Comparison of ENCODE assay signal across 8 mouse cellular contexts in the genomic region with DNA sequence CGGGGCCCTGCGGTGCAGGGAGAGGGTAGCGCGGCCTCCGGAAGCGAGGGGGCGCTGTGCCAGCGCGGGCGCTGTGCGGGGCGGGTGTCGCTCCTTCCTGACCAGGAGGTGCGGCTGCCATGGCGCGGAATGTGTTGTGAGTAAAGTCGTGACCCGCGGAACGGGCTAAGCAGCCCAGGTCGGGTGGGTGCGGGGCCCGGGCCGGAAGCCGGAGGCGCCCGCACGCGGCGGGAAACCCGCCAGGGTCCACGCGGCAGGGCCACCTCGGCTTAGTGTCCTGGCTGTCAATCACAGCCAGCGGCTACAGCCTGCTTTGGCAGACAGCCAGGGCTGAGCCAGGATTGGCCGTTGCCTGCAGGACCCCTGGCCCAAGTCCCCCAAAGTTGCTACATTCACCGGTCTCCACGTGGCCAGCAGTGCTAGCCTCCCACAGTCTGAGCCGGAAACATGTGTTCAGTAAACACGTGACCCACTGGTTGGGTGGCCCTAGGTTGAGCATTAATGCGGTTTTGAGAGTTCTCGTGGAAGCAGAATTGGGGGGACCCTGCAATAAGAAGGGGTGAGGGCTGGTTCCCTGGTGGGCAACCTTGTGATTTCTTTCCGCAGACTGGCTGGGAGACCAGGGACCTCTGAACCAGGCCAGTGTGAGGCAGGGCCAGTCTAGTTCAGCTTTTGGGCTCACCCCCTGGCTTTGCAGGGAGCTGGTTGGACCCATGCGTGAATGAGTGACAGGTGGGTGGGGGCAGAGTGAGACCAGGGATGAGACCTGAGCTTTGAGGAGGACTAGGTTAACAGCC. TPM values are rescaled to one million over a fixed set of nuclear protein-coding genes. Genes with fewer than 3 reads are reported as not detected.
DNase-seq lines count a peak whose midpoint lies in the region; ATAC-seq and TF ChIP-seq lines count a peak whose summit lies in the region.

No protein-coding gene starts in this region.

- H3K4me1 ChIP-seq in embryonic facial prominence, embryonic 13.5 days, result peaks cover 61% of the 10 kb centered on the region
- H3K4me1 ChIP-seq in heart, adult 2 months (ENCODE audit: control insufficient read depth, insufficient read depth, low read length), result peaks cover 7% of the 10 kb centered on the region; the same call in 1 of the 2 replicates
- peaks cover 72% of the 10 kb centered on the region for H3K4me1 ChIP-seq in limb, embryonic 12.5 days (replicated peaks)
- peaks cover 16% of the 10 kb centered on the region for H3K4me1 ChIP-seq in midbrain, embryonic 14.5 days (ENCODE audit: control insufficient read depth, insufficient read depth, low read length)

- H3K36me3 ChIP-seq in embryonic facial prominence, embryonic 13.5 days, result peaks cover 13% of the 10 kb centered on the region
- H3K36me3 ChIP-seq in heart, adult 2 months (ENCODE audit: control insufficient read depth, insufficient read depth, low read length), result no peaks in the 10 kb centered on the region
- peaks cover 11% of the 10 kb centered on the region; the same call in 1 of the 2 replicates for H3K36me3 ChIP-seq in limb, embryonic 12.5 days
- H3K36me3 ChIP-seq in midbrain, embryonic 14.5 days (ENCODE audit: control insufficient read depth, insufficient read depth, low read length), result peaks cover 3% of the 10 kb centered on the region; the same call in 1 of the 2 replicates

- H3K4me2 ChIP-seq in embryonic facial prominence, embryonic 13.5 days, result peak overlapping the region; percentile 80
- H3K4me2 ChIP-seq in limb, embryonic 12.5 days, result peak overlapping the region; percentile 67
- peak overlapping the region; percentile 81 for H3K4me2 ChIP-seq in midbrain, embryonic 14.5 days (ENCODE audit: low read length)

- TF ChIP-seq POLR2A in heart, adult 2 months (IDR thresholded peaks at IDR 0.05; ENCODE audit: insufficient read depth, low read depth, low read length), result peak; percentile 45; the same call in 1 of the 2 replicates

- peak overlapping the region; percentile 97 for H3K27ac ChIP-seq in embryonic facial prominence, embryonic 13.5 days
- peak overlapping the region; percentile 95 for H3K27ac ChIP-seq in heart, adult 2 months
- peak overlapping the region; percentile 97 for H3K27ac ChIP-seq in limb, embryonic 12.5 days
- H3K27ac ChIP-seq in midbrain, embryonic 14.5 days (replicated peaks; ENCODE audit: low read depth, low read length), result peak overlapping the region; percentile 78

- peak overlapping the region; percentile 59 for H3K4me3 ChIP-seq in embryonic facial prominence, embryonic 13.5 days
- peak overlapping the region; percentile 100 for H3K4me3 ChIP-seq in heart, adult 2 months
- peak overlapping the region; percentile 61 for H3K4me3 ChIP-seq in limb, embryonic 12.5 days (replicated peaks)
- H3K4me3 ChIP-seq in midbrain, embryonic 14.5 days (replicated peaks; ENCODE audit: low read depth, low read length), result peak overlapping the region; percentile 73

- peak overlapping the region; percentile 91 for H3K9ac ChIP-seq in embryonic facial prominence, embryonic 13.5 days
- peak overlapping the region; percentile 84 for H3K9ac ChIP-seq in heart, adult 2 months (ENCODE audit: low read depth, low read length)
- peak overlapping the region; percentile 76 for H3K9ac ChIP-seq in limb, embryonic 12.5 days (replicated peaks)
- H3K9ac ChIP-seq in midbrain, embryonic 14.5 days (replicated peaks; ENCODE audit: low read length), result peak overlapping the region; percentile 70

- H3K79me2 ChIP-seq in heart, adult 2 months (replicated peaks; ENCODE audit: control insufficient read depth, insufficient read depth, low read length), result no peaks in the 10 kb centered on the region

- no peaks in the 10 kb centered on the region for H3K9me3 ChIP-seq in embryonic facial prominence, embryonic 13.5 days
- H3K9me3 ChIP-seq in limb, embryonic 12.5 days, result no peaks in the 10 kb centered on the region
- no peaks in the 10 kb centered on the region for H3K9me3 ChIP-seq in midbrain, embryonic 14.5 days (ENCODE audit: control insufficient read depth, low read length)

- WGBS in embryonic facial prominence, embryonic 13.5 days, result 1% methylated on average over 44 of the region's 44 CpGs
- 3% methylated on average over 44 of the region's 44 CpGs for WGBS in heart, adult 2 months
- under 1% methylated on average over 44 of the region's 44 CpGs for WGBS in limb, embryonic 12.5 days
- WGBS in midbrain, embryonic 14.5 days, result under 1% methylated on average over 44 of the region's 44 CpGs

- peak; percentile 59 for DNase-seq in 3T3-L1 (ENCODE audit: low read depth, low spot score)
- peak; percentile 89 to 92 for DNase-seq in adrenal gland, postnatal 36 days
- peak; percentile 89 to 93 for DNase-seq in heart, adult 2 months
- DNase-seq in kidney, adult 8-10 months, result peak; percentile 75 to 80
- DNase-seq in midbrain, embryonic 14.5 days, result peak; percentile 94
- peak; percentile 73 for DNase-seq in spleen, adult 12 weeks (ENCODE audit: low spot score)

- H3K27me3 ChIP-seq in embryonic facial prominence, embryonic 13.5 days, result no peaks in the 10 kb centered on the region
- H3K27me3 ChIP-seq in heart, adult 2 months (ENCODE audit: control insufficient read depth, insufficient read depth, low read length), result no peaks in the 10 kb centered on the region
- no peaks in the 10 kb centered on the region for H3K27me3 ChIP-seq in limb, embryonic 12.5 days
- no peaks in the 10 kb centered on the region for H3K27me3 ChIP-seq in midbrain, embryonic 14.5 days (ENCODE audit: control insufficient read depth, insufficient read depth, low read length)

- TF ChIP-seq EP300 in heart, adult 2 months (IDR thresholded peaks at IDR 0.05; ENCODE audit: insufficient read depth, low read depth, low read length), result peak; percentile 13; the same call in 1 of the 2 replicates

- intact Hi-C loops in heart, adult 2 months (cut with DNase I), result no loop called here

- peak; percentile 68 for ATAC-seq in embryonic facial prominence, embryonic 13.5 days (ENCODE audit: insufficient number of reproducible peaks, insufficient read depth, low FRiP score, low TSS enrichment, low read depth)
- ATAC-seq in limb, embryonic 12.5 days (ENCODE audit: insufficient number of reproducible peaks, insufficient read depth, low FRiP score, low TSS enrichment, low read depth), result peak; percentile 67
- ATAC-seq in midbrain, embryonic 14.5 days (ENCODE audit: low FRiP score, low TSS enrichment), result peak; percentile 90

- peak; percentile 96 for TF ChIP-seq CTCF in heart, adult 2 months (IDR thresholded peaks at IDR 0.05)

RNA-seq across cellular contexts. Expression of gene Mrpl23, which starts 0.8 kb away (rescaled TPM):
- 1 to 10 TPM; 6.2 to 8.1 TPM for total RNA-seq in adrenal gland, postnatal 36 days (2021)
- polyA plus RNA-seq in embryonic facial prominence, embryonic 13.5 days (2015; fragmentation: Nextera tagmentation; extraction: Ambion mirVana), result 36.0 and 36.7 TPM in 2 replicates
- 1 to 10 TPM in 1 of 2 experiments, under 1 TPM in 1; 0.89 to 2.1 TPM for total RNA-seq in heart, adult 2 months (2021)
- polyA plus RNA-seq in heart, adult 2 months (2012; rRNA removed), result 12.8 and 18.0 TPM in 2 replicates
- 29.4 and 33.3 TPM in 2 replicates for polyA plus RNA-seq in limb, embryonic 12.5 days (2016; fragmentation: Nextera tagmentation; extraction: Ambion mirVana)
- 11.9 and 23.9 TPM in 2 replicates for polyA plus RNA-seq in midbrain, embryonic 14.5 days (2014; fragmentation: Nextera tagmentation; extraction: Ambion mirVana)

RNA-seq across cellular contexts. Expression of gene Tnnt3, which starts 34.6 kb away (rescaled TPM):
- total RNA-seq in adrenal gland, postnatal 36 days (2021), result 1 to 10 TPM in 1 of 2 experiments, under 1 TPM in 1; 0.40 to 1.2 TPM
- polyA plus RNA-seq in embryonic facial prominence, embryonic 13.5 days (2015; fragmentation: Nextera tagmentation; extraction: Ambion mirVana), result 3.8 and 5.8 TPM in 2 replicates
- 1 to 10 TPM; 1.1 to 1.3 TPM for total RNA-seq in heart, adult 2 months (2021)
- polyA plus RNA-seq in heart, adult 2 months (2012; rRNA removed), result 1.8 TPM in 1 of 2 replicates, not detected in the other
- polyA plus RNA-seq in limb, embryonic 12.5 days (2016; fragmentation: Nextera tagmentation; extraction: Ambion mirVana), result 14.3 and 17.3 TPM in 2 replicates
- 1.1 TPM in 1 of 2 replicates, not detected in the other for polyA plus RNA-seq in midbrain, embryonic 14.5 days (2014; fragmentation: Nextera tagmentation; extraction: Ambion mirVana)

Comparison
In these comparisons a context has a peak if more than half of its experiments do, and no peak if none do; other contexts are left out.
1. Peak in every context shown above with its lines: DNase-seq, ATAC-seq, H3K4me3 ChIP-seq and H3K27ac ChIP-seq.